Comparison of ENCODE assay signal across 9 mouse cellular contexts in genomic region chr19:5559631-5560456, GRCm38 (mm10). TPM values are rescaled to one million over a fixed set of nuclear protein-coding genes. Genes with fewer than 3 reads are reported as not detected.
A peak's percentile ranks its signal among the peaks of the same experiment; 100 is the strongest.
DNase-seq lines count a peak whose midpoint lies in the region; ATAC-seq lines count a peak whose summit lies in the region.
"Had no signal": no experiment of that assay in that cellular context is flagged by ENCODE, and none has a peak within 500 bp of the region (broad histone marks: within the 10 kb centered on the region; RNA-seq: fewer than 3 reads in every experiment).

No protein-coding gene starts in this region.

- H3K9ac ChIP-seq in intestine, embryonic 15.5 days, result peak overlapping the region; percentile 57

- H3K27me3 ChIP-seq in intestine, embryonic 15.5 days (replicated peaks), result peaks cover 45% of the 10 kb centered on the region
- peaks cover 99% of the 10 kb centered on the region for H3K27me3 ChIP-seq in midbrain, embryonic 10.5 days (ENCODE audit: low read depth, poor library complexity, severe bottlenecking)

- peaks cover 31% of the 10 kb centered on the region for H3K4me1 ChIP-seq in intestine, embryonic 15.5 days (replicated peaks)
- peaks cover 26% of the 10 kb centered on the region for H3K4me1 ChIP-seq in midbrain, embryonic 10.5 days

- DNase-seq in kidney, adult 11 months, result peak; percentile 43
- no peak for DNase-seq in kidney, adult 8-10 months
- peak; percentile 36 for DNase-seq in embryo, embryonic 10.5 days (ENCODE audit: low spot score)
- DNase-seq in midbrain, embryonic 10.5 days (ENCODE audit: low spot score), result peak; percentile 31
- DNase-seq in adrenal gland, postnatal 25 days, result no peak
- DNase-seq in layer of hippocampus, postnatal 25 days (ENCODE audit: extremely low spot score in 1 of 2, low spot score in 1 of 2), result no peak

- no peaks in the 10 kb centered on the region for H3K9me3 ChIP-seq in intestine, embryonic 15.5 days
- no peaks in the 10 kb centered on the region for H3K9me3 ChIP-seq in midbrain, embryonic 10.5 days (replicated peaks)

- peak; percentile 14 for ATAC-seq in intestine, embryonic 15.5 days
- ATAC-seq in cerebellum, adult (ENCODE audit: insufficient number of reproducible peaks, low FRiP score, low TSS enrichment), result no peak
- ATAC-seq: Patski had no signal

- no peaks in the 10 kb centered on the region for H3K36me3 ChIP-seq in intestine, embryonic 15.5 days
- H3K36me3 ChIP-seq in midbrain, embryonic 10.5 days, result no peaks in the 10 kb centered on the region

- H3K27ac ChIP-seq in intestine, embryonic 15.5 days, result peak overlapping the region; percentile 86
- H3K27ac ChIP-seq in midbrain, embryonic 10.5 days (replicated peaks), result no peak overlapping the region

- WGBS in intestine, embryonic 15.5 days, result under 1% methylated on average over 69 of the region's 69 CpGs
- 1% methylated on average over 69 of the region's 69 CpGs for WGBS in midbrain, embryonic 10.5 days

- H3K4me2 ChIP-seq in intestine, embryonic 15.5 days (replicated peaks), result peak overlapping the region; percentile 64

- peak overlapping the region; percentile 53 for H3K4me3 ChIP-seq in intestine, embryonic 15.5 days (replicated peaks)
- H3K4me3 ChIP-seq in midbrain, embryonic 10.5 days, result peak overlapping the region; percentile 48

RNA-seq across cellular contexts. Expression of gene Ovol1, which starts 0.6 kb away (rescaled TPM):
- 19.3 TPM in 2 replicates for polyA plus RNA-seq in intestine, embryonic 15.5 days (2015; fragmentation: Nextera tagmentation; extraction: Ambion mirVana)
- polyA plus RNA-seq in midbrain, embryonic 10.5 days (2016; fragmentation: Nextera tagmentation; extraction: Ambion mirVana), result 0.16 and 0.29 TPM in 2 replicates
- total RNA-seq in adrenal gland, postnatal 25 days (2021), result not detected in 2 replicates
- not detected for total RNA-seq in layer of hippocampus, postnatal 25 days (2021)

RNA-seq across cellular contexts. Expression of gene Ap5b1, which starts 8.0 kb away (rescaled TPM):
- 7.9 and 9.9 TPM in 2 replicates for polyA plus RNA-seq in intestine, embryonic 15.5 days (2015; fragmentation: Nextera tagmentation; extraction: Ambion mirVana)
- 1.6 and 2.3 TPM in 2 replicates for polyA plus RNA-seq in midbrain, embryonic 10.5 days (2016; fragmentation: Nextera tagmentation; extraction: Ambion mirVana)
- total RNA-seq in adrenal gland, postnatal 25 days (2021), result 13.1 and 16.4 TPM in 2 replicates
- 1 to 10 TPM; 7.7 to 8.2 TPM for total RNA-seq in layer of hippocampus, postnatal 25 days (2021)

RNA-seq across cellular contexts. Expression of gene Rnaseh2c, which starts 41.8 kb away (rescaled TPM):
- 128 and 149 TPM in 2 replicates for polyA plus RNA-seq in intestine, embryonic 15.5 days (2015; fragmentation: Nextera tagmentation; extraction: Ambion mirVana)
- 186 and 200 TPM in 2 replicates for polyA plus RNA-seq in midbrain, embryonic 10.5 days (2016; fragmentation: Nextera tagmentation; extraction: Ambion mirVana)
- total RNA-seq in adrenal gland, postnatal 25 days (2021), result 97.8 and 144 TPM in 2 replicates
- 10 to 100 TPM; 67.6 to 85.2 TPM for total RNA-seq in layer of hippocampus, postnatal 25 days (2021)

RNA-seq across cellular contexts. Expression of gene Snx32, which starts 49.5 kb away (rescaled TPM):
- 7.2 and 8.0 TPM in 2 replicates for polyA plus RNA-seq in intestine, embryonic 15.5 days (2015; fragmentation: Nextera tagmentation; extraction: Ambion mirVana)
- polyA plus RNA-seq in midbrain, embryonic 10.5 days (2016; fragmentation: Nextera tagmentation; extraction: Ambion mirVana), result 9.6 and 15.3 TPM in 2 replicates
- total RNA-seq in adrenal gland, postnatal 25 days (2021), result 13.1 and 18.4 TPM in 2 replicates
- 10 to 100 TPM; 78.0 to 86.5 TPM for total RNA-seq in layer of hippocampus, postnatal 25 days (2021)

RNA-seq across cellular contexts. Expression of gene Kat5, which starts 50.2 kb away (rescaled TPM):
- 44.1 and 47.3 TPM in 2 replicates for polyA plus RNA-seq in intestine, embryonic 15.5 days (2015; fragmentation: Nextera tagmentation; extraction: Ambion mirVana)
- polyA plus RNA-seq in midbrain, embryonic 10.5 days (2016; fragmentation: Nextera tagmentation; extraction: Ambion mirVana), result 65.6 and 74.8 TPM in 2 replicates
- total RNA-seq in adrenal gland, postnatal 25 days (2021), result 74.6 and 86.3 TPM in 2 replicates
- 10 to 100 TPM; 83.1 to 87.8 TPM for total RNA-seq in layer of hippocampus, postnatal 25 days (2021)

Comparison
In these comparisons a context has a peak if more than half of its experiments do, and no peak if none do; other contexts are left out.
1. DNase-seq: peak in kidney, adult 11 months (single experiment), embryo, embryonic 10.5 days (single experiment) and midbrain, embryonic 10.5 days (single experiment); none in kidney, adult 8-10 months (0 of 2), adrenal gland, postnatal 25 days (single experiment) and layer of hippocampus, postnatal 25 days (0 of 2).